Mouse (Mus musculus): ENCODE data around the gene Afap1l2. TPM values are rescaled to one million over a fixed set of nuclear protein-coding genes. Genes with fewer than 3 reads are reported as not detected.

Gene Afap1l2
- polyA plus RNA-seq, 1 experiment: 9.2 TPM

DNA sequence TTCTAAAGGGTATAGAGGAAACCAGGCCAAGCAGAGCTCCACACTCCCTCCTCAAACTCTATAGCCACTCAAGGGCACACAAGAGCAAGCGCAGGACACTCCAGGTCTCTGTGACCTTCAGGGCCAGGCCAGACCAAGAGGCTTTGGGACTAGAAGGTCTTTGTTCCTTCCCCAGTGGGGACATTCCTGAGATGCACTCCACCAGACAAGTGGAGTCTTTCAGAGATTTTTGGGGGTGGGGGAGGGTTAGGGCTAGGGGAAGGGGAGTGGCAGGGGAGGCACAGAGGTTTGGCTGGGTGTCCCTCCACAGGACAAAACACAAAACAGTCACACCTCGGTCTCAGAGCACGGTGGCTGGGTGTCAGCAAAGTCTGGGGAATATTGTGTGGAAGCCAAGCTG, 48.4 kb downstream of the Afap1l2 start:
- WGBS: 63% methylated on average over 3 of the region's 3 CpGs
- H3K36me3 ChIP-seq (ENCODE audit: control insufficient read depth, insufficient read depth, low read length): no peaks in the 10 kb centered on the region
- H3K27ac ChIP-seq (ENCODE audit: insufficient read depth, low read depth, low read length): no peak overlapping the region
- peaks cover 16% of the 10 kb centered on the region; the same call in 1 of the 2 replicates for H3K4me1 ChIP-seq (ENCODE audit: control insufficient read depth, insufficient read depth, low read length)
- DNase-seq: no peak
- no peaks in the 10 kb centered on the region for H3K27me3 ChIP-seq (replicated peaks; ENCODE audit: control insufficient read depth, insufficient read depth, low read length)
- TF ChIP-seq CTCF (conservative IDR thresholded peaks at IDR 0.05; ENCODE audit: insufficient read depth, insufficient read length, low read depth, low read length): no peak
- no peak for TF ChIP-seq POLR2A (IDR thresholded peaks at IDR 0.05; ENCODE audit: low read depth, low read length)
- no peak overlapping the region for H3K4me3 ChIP-seq (ENCODE audit: insufficient read depth, low read depth, low read length)

DNA sequence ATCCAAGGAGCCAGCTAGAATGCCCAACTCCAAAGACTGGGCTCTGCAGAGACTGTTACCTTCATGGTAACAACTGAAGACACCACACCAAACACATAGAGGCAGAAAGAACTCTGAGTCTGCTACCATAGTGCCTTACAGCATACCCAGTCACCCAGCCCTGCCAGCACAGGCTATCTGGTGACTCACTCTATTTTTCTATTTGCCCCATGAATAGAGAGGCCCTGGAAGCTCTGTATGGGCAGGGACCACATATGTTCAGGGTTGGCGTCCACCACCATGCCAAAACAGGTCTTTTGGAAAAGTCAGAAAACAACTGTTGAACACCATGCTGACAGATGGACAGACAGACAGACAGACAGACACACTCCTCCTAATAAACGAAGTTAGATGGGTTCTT, 49.0 kb downstream of the Afap1l2 start:
- Histone ChIP-seq H3K4me3 (ENCODE audit: insufficient read depth, low read depth, low read length) (no peak overlapping the region), H3K27me3 (replicated peaks; ENCODE audit: control insufficient read depth, insufficient read depth, low read length) (no peaks in the 10 kb centered on the region), H3K36me3 (ENCODE audit: control insufficient read depth, insufficient read depth, low read length) (no peaks in the 10 kb centered on the region), H3K27ac (ENCODE audit: insufficient read depth, low read depth, low read length) (no peak overlapping the region; the same call in 1 of the 2 replicates), H3K4me1 (ENCODE audit: control insufficient read depth, insufficient read depth, low read length) (peaks cover 16% of the 10 kb centered on the region; the same call in 1 of the 2 replicates)
- 85% methylated on average over 2 of the region's 2 CpGs for WGBS
- no peak for DNase-seq
- TF ChIP-seq CTCF (conservative IDR thresholded peaks at IDR 0.05; ENCODE audit: insufficient read depth, insufficient read length, low read depth, low read length) (no peak), POLR2A (IDR thresholded peaks at IDR 0.05; ENCODE audit: low read depth, low read length) (no peak)

DNA sequence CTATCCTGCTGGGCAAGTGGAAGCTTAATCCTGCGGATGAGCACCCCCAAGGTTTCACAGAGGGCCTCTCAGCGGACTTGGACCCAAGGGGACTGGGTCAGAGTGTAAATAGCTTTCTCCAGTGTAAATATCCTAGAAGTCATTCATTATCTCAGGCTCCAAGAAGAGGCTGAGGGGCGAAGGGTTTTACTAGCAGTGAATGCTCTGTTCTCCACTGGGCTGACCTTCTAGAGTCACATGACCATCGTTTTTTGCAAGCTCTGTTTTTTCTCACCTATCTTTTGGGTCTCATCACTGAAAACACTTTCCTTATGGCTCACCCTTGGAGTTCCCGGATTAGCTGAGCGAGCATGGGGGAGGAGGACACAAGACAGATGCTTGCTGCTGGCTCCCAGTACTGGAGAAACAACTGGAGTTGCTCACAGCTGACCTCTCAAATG, 49.4 kb downstream of the Afap1l2 start:
- Histone ChIP-seq H3K27ac (ENCODE audit: insufficient read depth, low read depth, low read length) (no peak overlapping the region; the same call in 1 of the 2 replicates), H3K4me3 (ENCODE audit: insufficient read depth, low read depth, low read length) (no peak overlapping the region), H3K36me3 (ENCODE audit: control insufficient read depth, insufficient read depth, low read length) (no peaks in the 10 kb centered on the region), H3K4me1 (ENCODE audit: control insufficient read depth, insufficient read depth, low read length) (peaks cover 16% of the 10 kb centered on the region; the same call in 1 of the 2 replicates), H3K27me3 (replicated peaks; ENCODE audit: control insufficient read depth, insufficient read depth, low read length) (no peaks in the 10 kb centered on the region)
- DNase-seq: peak; percentile 91
- no peak for TF ChIP-seq CTCF (conservative IDR thresholded peaks at IDR 0.05; ENCODE audit: insufficient read depth, insufficient read length, low read depth, low read length)
- TF ChIP-seq POLR2A (IDR thresholded peaks at IDR 0.05; ENCODE audit: low read depth, low read length): no peak
- 53% methylated on average over 6 of the region's 6 CpGs for WGBS

DNA sequence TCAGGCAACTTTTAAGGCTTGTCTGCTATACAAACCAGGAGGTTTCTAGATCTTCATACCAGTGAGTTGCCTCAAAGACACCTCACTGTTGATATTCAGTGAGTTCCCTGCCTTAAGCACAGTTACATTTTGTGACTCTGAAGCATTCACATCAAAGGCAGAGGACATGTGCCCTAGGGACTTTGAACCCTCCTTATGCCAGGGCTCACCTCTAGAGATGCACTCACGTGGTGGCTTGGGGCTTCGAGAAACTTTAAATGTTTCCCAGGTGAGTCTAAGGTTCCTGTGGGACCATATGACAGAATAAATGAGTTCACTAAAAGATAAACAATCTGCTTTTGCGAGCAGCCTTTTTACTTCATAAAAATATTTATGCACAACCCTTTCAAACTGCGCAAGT, 50.0 kb downstream of the Afap1l2 start:
- no peaks in the 10 kb centered on the region for H3K27me3 ChIP-seq (replicated peaks; ENCODE audit: control insufficient read depth, insufficient read depth, low read length)
- H3K36me3 ChIP-seq (ENCODE audit: control insufficient read depth, insufficient read depth, low read length): no peaks in the 10 kb centered on the region
- no peak overlapping the region for H3K4me3 ChIP-seq (ENCODE audit: insufficient read depth, low read depth, low read length)
- peak overlapping the region; percentile 42; the same call in 1 of the 2 replicates for H3K27ac ChIP-seq (ENCODE audit: insufficient read depth, low read depth, low read length)
- no peak for TF ChIP-seq CTCF (conservative IDR thresholded peaks at IDR 0.05; ENCODE audit: insufficient read depth, insufficient read length, low read depth, low read length)
- TF ChIP-seq POLR2A (IDR thresholded peaks at IDR 0.05; ENCODE audit: low read depth, low read length): no peak
- peak; percentile 66 for DNase-seq
- peaks cover 16% of the 10 kb centered on the region; the same call in 1 of the 2 replicates for H3K4me1 ChIP-seq (ENCODE audit: control insufficient read depth, insufficient read depth, low read length)
- 45% methylated on average over 4 of the region's 4 CpGs for whole genome bisulfite sequencing

DNA sequence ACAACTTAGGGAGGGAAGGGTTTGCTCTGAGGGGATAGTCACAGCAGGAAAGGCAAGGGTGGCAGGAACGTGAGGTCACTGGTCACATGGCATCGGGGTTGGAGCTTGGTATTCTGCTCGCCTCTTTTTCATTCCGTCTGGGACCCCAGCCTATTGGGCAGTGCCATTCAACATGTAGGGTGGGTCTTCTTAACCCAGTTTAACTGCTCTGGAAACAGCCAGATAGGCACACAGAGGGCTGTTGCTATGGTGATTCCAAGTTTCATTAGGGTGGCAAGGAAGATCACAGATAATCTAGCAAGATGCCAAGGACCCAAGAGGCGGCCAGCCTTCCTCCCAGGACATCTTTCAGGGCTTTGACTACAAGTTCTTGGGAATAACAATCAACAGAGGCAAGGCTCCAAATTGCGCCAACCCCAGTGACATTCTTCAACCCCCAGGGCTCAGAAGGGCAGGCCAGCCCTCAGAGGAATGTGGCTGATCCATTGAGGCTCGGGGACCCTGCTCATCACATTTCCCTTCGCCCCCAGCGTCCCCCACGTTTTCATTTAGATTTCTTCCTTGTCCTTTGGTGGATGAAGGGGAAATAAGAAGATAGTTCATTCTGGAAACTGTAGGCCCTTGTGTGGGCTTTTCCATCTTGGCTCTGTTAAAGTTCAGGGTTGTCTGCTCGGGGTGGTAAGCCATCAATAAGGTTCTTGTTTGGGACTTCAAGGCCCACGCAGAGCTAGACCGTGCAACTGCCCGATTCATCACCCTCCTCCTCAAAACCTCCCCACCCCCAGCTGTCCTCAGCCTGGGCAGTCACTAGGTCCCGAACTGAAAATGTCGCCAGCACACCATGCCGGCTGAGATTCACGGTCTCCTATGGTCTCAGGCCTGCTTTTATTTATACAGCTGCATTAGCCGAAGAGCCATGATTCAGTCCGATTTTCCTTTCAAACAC, 52.2 kb downstream of the Afap1l2 start:
- Histone ChIP-seq H3K4me3 (ENCODE audit: insufficient read depth, low read depth, low read length) (no peak overlapping the region), H3K27ac (ENCODE audit: insufficient read depth, low read depth, low read length) (no peak overlapping the region), H3K27me3 (replicated peaks; ENCODE audit: control insufficient read depth, insufficient read depth, low read length) (no peaks in the 10 kb centered on the region), H3K36me3 (ENCODE audit: control insufficient read depth, insufficient read depth, low read length) (no peaks in the 10 kb centered on the region), H3K4me1 (ENCODE audit: control insufficient read depth, insufficient read depth, low read length) (peaks cover 16% of the 10 kb centered on the region; the same call in 1 of the 2 replicates)
- DNase-seq: no peak
- WGBS: 76% methylated on average over 20 of the region's 20 CpGs
- TF ChIP-seq POLR2A (IDR thresholded peaks at IDR 0.05; ENCODE audit: low read depth, low read length) (no peak), CTCF (conservative IDR thresholded peaks at IDR 0.05; ENCODE audit: insufficient read depth, insufficient read length, low read depth, low read length) (no peak)

DNA sequence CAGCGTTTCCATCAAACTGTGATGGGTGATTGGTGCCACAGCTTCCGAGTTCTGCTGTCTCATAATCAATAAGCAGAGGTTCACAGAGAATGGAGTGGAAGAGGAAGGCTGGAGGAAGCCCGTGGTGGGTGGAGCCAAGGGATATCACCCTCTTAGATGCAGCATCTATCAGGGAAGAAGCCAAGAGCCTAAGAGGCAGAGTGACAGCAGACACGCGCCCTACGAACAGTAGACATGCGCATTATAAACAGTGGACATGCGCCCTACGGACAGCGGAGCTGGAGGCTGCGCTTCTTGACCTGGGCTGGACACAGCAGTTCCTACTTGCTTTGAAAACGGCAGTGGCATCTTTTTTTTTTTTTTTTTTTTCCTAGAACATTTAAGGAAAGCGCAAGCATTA, 53.2 kb downstream of the Afap1l2 start:
- WGBS: 90% methylated on average over 13 of the region's 13 CpGs
- no peak overlapping the region for H3K27ac ChIP-seq (ENCODE audit: insufficient read depth, low read depth, low read length)
- no peak for TF ChIP-seq POLR2A (IDR thresholded peaks at IDR 0.05; ENCODE audit: low read depth, low read length)
- no peak for TF ChIP-seq CTCF (conservative IDR thresholded peaks at IDR 0.05; ENCODE audit: insufficient read depth, insufficient read length, low read depth, low read length)
- no peak overlapping the region for H3K4me3 ChIP-seq (ENCODE audit: insufficient read depth, low read depth, low read length)
- no peaks in the 10 kb centered on the region for H3K36me3 ChIP-seq (ENCODE audit: control insufficient read depth, insufficient read depth, low read length)
- DNase-seq: no peak
- no peaks in the 10 kb centered on the region for H3K27me3 ChIP-seq (replicated peaks; ENCODE audit: control insufficient read depth, insufficient read depth, low read length)
- H3K4me1 ChIP-seq (ENCODE audit: control insufficient read depth, insufficient read depth, low read length): peaks cover 20% of the 10 kb centered on the region; the same call in 1 of the 2 replicates

DNA sequence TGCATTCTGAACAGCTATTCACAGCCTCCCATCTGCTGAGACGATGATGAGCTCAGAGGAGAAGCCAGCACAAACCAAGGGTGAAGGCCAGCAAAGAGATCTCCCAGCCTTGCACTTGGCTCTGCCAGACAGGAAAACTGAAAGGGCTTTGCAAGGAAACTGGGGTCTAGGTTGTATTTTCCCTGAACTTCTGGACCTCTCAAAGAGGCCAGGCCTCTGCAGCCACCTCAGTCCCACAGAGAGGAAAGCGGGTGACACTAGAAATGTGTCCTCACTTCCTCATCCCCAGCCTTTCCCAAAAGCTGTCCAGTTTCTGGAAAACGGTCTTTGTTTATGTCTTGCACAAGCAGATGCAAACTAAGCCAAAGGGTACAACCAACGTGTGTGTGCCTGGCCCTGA, 54.2 kb downstream of the Afap1l2 start:
- H3K27ac ChIP-seq (ENCODE audit: insufficient read depth, low read depth, low read length): 0 out of 2 replicates have a peak overlapping the region, but pooled peaks have one; percentile 10
- TF ChIP-seq POLR2A (IDR thresholded peaks at IDR 0.05; ENCODE audit: low read depth, low read length): no peak
- TF ChIP-seq CTCF (conservative IDR thresholded peaks at IDR 0.05; ENCODE audit: insufficient read depth, insufficient read length, low read depth, low read length): no peak
- H3K36me3 ChIP-seq (ENCODE audit: control insufficient read depth, insufficient read depth, low read length): no peaks in the 10 kb centered on the region
- peak; percentile 61 for DNase-seq
- H3K4me3 ChIP-seq (ENCODE audit: insufficient read depth, low read depth, low read length): no peak overlapping the region
- WGBS: 61% methylated on average over 4 of the region's 4 CpGs
- peaks cover 12% of the 10 kb centered on the region; the same call in 1 of the 2 replicates for H3K4me1 ChIP-seq (ENCODE audit: control insufficient read depth, insufficient read depth, low read length)
- H3K27me3 ChIP-seq (replicated peaks; ENCODE audit: control insufficient read depth, insufficient read depth, low read length): no peaks in the 10 kb centered on the region
